Mouse (Mus musculus) naive thymus-derived CD4-positive, alpha-beta T cell, adult 2 months (primary cell): ENCODE measurements around the gene Arl8b.
"Not testable (repeated sequence)": the region's sequence is repeated elsewhere in the genome, so short reads cannot be mapped to it uniquely, and the experiment has no call there.

Experiments
- DNase-seq: peaks from one replicate; pipeline ENCODE4 v3.0.0-alpha.2; 2011; ENCODE audit warnings: low read depth

The Arl8b gene

GRCm38 (mm10) chr6:108835765-108836691, 53.1 kb downstream of the Arl8b start:
- DNase-seq, result peak; percentile 84

- DNase-seq, result no peak
Observed at GRCm38 (mm10) chr6:108837081-108837480, 54.2 kb downstream of the Arl8b start.

- peak; percentile 59 for DNase-seq
Observed at GRCm38 (mm10) chr6:108837958-108838357, 55.1 kb downstream of the Arl8b start.

DNA sequence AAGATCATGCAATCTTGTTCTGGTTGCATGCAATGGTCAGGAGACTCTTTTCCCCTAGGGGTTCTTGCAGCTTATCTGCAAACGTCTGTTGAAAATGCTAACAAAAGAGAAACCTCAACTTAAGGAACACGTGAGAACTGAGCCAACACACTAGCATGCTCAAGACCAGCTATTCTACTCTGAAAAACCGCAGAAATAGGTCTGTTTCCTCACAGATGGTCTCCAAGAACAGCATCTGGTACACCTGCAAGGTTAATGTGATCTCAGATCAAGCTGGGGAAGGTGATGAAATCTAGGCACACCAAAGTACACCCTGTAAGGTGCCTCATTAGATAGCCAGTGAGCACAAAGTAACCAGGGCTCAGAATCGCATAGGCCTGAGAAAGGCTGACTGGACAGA, 56.5 kb downstream of the Arl8b start:
- peak; percentile 62 for DNase-seq

DNA sequence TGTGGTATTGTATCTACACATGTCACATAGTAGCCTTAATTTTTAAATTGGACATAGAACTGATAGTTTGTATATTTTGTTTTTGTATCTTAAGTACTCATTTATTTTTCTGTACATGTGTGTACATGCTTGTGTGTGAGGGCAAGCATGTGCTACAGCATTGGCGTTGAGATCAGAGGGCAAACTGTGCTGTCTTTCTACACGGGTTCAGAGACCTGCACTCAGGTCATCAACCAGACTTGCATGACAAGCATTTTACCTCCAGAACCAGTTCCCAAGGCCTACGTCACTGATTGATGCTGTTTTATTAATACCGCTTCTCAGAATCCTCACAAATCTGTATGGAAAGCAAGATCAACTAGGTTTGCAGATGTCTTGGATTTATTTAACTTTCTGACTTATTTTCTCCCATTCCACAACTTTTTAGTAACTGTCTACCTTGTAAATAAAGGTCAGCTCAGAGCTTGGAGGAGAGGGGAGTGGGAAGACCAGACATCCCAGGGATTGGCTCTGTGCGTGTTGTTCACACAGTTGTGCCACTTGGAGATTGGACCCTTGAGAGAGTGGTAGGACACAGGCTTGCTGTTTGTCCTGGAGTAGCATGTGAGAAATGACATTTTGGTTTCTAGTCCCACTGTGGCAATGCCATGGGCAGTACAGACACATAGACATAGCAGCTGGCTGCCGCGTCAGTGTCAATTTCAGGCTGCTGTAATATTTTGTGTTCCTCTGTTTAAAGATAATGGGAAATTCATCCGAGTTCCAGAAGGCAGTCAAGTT, 58.2 kb downstream of the Arl8b start:
- no peak for DNase-seq

- no peak for DNase-seq
Observed at GRCm38 (mm10) chr6:108843664-108844063, 60.8 kb downstream of the Arl8b start.

DNA sequence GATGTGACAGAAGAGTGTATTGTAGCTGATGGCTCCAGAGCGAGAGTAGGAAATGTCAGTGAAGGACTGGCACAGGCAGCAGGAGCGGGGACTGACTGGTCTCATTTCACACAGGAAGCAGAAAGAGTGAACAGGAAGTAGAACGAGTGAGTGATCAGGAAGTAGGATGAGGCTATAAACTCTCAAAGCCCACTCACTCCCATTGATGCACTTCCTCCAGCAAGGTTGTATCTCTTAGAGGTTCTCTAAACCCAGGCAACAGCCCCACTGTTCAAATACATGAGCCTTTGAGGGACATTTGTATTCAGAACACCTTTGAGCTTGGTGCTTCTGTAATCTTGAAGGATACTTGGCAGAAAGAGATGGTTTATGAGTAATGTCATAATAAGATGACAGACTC, 61.2 kb downstream of the Arl8b start:
- DNase-seq, result peak; percentile 65

GRCm38 (mm10) chr6:108844771-108845170, 61.9 kb downstream of the Arl8b start:
- DNase-seq, result no peak

DNA sequence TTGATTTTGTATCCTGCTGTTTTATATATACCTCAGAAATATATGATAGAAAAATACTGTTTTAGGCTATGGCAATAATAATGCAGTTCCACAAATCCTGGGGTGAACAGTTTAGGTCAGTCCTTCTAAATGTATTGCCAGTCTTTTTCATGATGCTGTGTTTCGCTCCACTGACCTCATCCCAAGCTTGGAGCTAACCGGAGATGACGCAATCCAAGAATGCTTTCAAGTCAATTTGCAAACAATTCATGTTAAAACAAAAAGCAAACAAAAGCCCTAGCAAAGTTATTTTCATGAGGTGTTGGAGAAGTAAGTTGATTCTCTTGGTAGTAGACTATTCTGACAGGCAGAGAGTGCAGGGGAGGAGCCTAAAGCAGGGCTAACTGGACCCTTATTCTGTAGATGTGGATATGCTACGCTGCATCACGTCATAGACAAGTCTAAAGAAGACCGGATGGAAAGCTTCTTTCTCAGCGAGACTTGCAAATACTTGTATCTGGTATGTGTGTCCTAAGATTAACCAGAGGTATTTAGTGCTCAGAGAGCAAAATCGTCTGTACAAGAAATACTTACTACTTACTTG, 69.3 kb downstream of the Arl8b start:
- no peak for DNase-seq

- DNase-seq, result no peak
Observed at GRCm38 (mm10) chr6:108852986-108853385, 70.1 kb downstream of the Arl8b start.

- no peak for DNase-seq
Observed at GRCm38 (mm10) chr6:108858583-108858982, 75.7 kb downstream of the Arl8b start.

DNA sequence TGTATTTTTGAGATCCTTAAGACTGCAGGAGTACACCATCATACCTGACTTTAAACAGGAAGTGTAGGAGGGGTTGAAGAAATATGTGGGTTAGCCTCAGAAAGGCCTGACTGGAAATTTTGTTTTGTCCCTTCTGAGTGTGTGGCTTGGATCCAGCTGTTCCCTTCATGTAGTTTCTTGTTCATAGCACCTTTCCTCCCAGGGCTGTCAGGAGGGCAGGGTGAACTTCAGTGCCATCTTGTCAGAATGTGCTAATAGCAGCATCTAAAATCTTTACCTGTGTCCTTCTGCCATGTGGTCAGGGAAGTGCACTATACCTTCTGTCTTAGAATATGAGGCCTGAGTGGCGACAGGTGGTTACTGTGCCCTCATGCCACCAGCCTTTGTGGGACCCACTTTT, 78.3 kb downstream of the Arl8b start:
- peak; percentile 40 for DNase-seq

- peak; percentile 57 for DNase-seq
Observed at GRCm38 (mm10) chr6:108862548-108862947, 79.6 kb downstream of the Arl8b start.

DNA sequence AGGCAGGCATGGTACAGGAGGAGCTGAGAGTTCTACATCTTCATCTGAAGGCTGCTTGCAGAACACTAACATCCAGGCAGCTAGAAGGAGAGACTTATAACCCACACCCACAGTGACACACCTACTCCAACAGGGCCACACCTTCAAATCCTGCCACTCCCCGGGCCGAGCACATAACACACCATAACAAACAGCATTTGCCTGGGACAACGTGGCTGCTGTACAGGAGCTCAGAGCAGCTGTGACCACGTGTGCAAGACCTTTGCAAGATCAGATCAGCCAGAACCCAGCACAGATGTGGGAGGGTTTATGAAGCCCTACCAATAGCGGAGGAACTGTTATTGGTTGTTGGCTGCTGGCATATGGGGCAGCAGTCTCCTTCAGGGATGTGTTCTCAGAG, 83.4 kb downstream of the Arl8b start:
- DNase-seq, result no peak

DNA sequence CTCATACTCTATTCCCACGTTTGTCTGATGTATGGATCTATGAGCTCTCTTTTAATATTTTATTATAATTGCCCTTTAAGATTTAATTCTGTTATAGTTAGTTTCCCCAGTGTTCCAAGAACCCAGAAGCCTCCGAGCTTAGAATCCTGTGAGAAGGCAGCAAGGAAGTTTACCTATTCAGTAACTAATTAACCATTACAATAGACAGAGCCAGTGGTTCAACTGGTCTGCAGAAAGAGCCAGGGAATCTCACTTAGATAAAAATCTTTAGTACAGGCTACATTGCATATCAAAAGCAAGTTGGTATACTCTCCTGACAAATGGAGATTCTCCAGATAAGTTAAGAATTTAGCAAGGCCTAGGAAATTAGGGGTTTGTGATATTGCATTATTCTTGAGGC, 86.1 kb downstream of the Arl8b start:
- not testable (repeated sequence) for DNase-seq

GRCm38 (mm10) chr6:108870421-108870820, 87.5 kb downstream of the Arl8b start:
- no peak for DNase-seq

- DNase-seq, result no peak
Observed at GRCm38 (mm10) chr6:108871251-108871650, 88.4 kb downstream of the Arl8b start.
